Mouse (Mus musculus) bone marrow, adult 2 months (tissue): ENCODE data around the gene Rasal3.

Experiments
- CTCF ChIP-seq: fragments of 200-500 bp; IDR thresholded peaks from 2 replicates; pipeline ENCODE4 v1.5.1; 2011; ENCODE audit warnings: low read length, control low read depth; ENCODE audit not compliant: control insufficient read depth, insufficient read depth
- POLR2A ChIP-seq: fragments of 200-500 bp; IDR thresholded peaks from 2 replicates; pipeline ENCODE4 v1.6.1; 2011; ENCODE audit warnings: low read depth, mild to moderate bottlenecking, control low read depth, low read length, borderline replicate concordance; ENCODE audit not compliant: control insufficient read depth

DNA sequence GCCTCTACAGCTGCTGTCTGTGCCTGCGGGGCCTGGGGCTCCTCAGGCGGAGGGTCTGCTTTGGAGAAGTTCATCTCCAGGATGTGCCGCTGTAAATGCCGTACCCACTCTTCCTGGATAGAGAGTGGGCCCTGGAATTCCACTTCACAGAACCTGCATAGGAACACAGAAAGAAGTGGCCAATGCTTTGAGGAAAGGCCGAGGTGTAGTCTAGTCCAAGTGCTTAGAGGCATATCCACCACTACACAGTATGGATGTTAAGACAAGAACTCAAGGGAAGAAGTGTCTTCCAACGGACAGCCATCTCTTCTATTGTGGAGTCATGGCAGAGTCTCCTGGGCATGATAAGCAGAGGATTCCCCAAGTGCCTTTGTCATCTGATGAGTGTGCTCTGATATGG lies 48.4 kb downstream of the Rasal3 start:
- TF ChIP-seq CTCF = no peak
- TF ChIP-seq POLR2A = no peak
